Mouse (Mus musculus): ENCODE data around the gene Susd4. TPM values are rescaled to one million over a fixed set of nuclear protein-coding genes. Genes with fewer than 3 reads are reported as not detected.

The Susd4 gene
- total RNA-seq, 2 experiments from 2014 or later: 99.5 to 102 TPM

Other genes with a start within 250 kb of the Susd4 start
- gene Capn2, start 246.3 kb upstream of the Susd4 start, total RNA-seq (2021): 10 to 100 TPM; 55.6 to 59.4 TPM
- gene Capn8, start 198.9 kb upstream of the Susd4 start, total RNA-seq (2021): under 1 TPM in 1 of 2 experiments, not detected in 1; 0.13 TPM
- under 1 TPM; 0.18 to 0.21 TPM for gene Ccdc185, start 14.7 kb upstream of the Susd4 start, total RNA-seq (2021)
- gene Tlr5, start 190.9 kb downstream of the Susd4 start, total RNA-seq (2021): under 1 TPM; 0.44 to 0.70 TPM

All from left cerebral cortex, postnatal 14 days (tissue).